Mouse (Mus musculus): ENCODE data around the gene Dera.

GRCm38 (mm10) chr6:137869903-137870580, 115.7 kb downstream of the Dera start:
- TF ChIP-seq CTCF (IDR thresholded peaks at IDR 0.05; ENCODE audit: low read depth) (no peak), EP300 (IDR thresholded peaks at IDR 0.05; ENCODE audit: low read depth) (no peak)
